Mouse (Mus musculus): ENCODE results near the gene Napa. TPM values are rescaled to one million over a fixed set of nuclear protein-coding genes. Genes with fewer than 3 reads are reported as not detected.

Gene Napa
- polyA plus RNA-seq, 1 experiment, result 107 TPM

GRCm38 (mm10) chr7:16110158-16110557 is 11.9 kb downstream of the Napa start:
- TF ChIP-seq CTCF (IDR thresholded peaks at IDR 0.05; ENCODE audit: low read depth, low read length), result no peak
- TF ChIP-seq POLR2A (IDR thresholded peaks at IDR 0.05; ENCODE audit: insufficient read depth, low read length), result no peak
- TF ChIP-seq EP300 (IDR thresholded peaks at IDR 0.05; ENCODE audit: insufficient read depth, low read depth, low read length), result no peak
- H3K9ac ChIP-seq (ENCODE audit: low read depth, poor library complexity, severe bottlenecking), result no peak overlapping the region
- peaks cover 9% of the 10 kb centered on the region for H3K36me3 ChIP-seq (ENCODE audit: control insufficient read depth, insufficient read depth, low read length, poor library complexity, severe bottlenecking)

GRCm38 (mm10) chr7:16111284-16112090 is 13.2 kb downstream of the Napa start:
- no peak overlapping the region for H3K27ac ChIP-seq (ENCODE audit: insufficient read depth, low read length)
- peaks cover 9% of the 10 kb centered on the region for H3K36me3 ChIP-seq (ENCODE audit: control insufficient read depth, insufficient read depth, low read length, poor library complexity, severe bottlenecking)
- no peaks in the 10 kb centered on the region for H3K4me1 ChIP-seq (ENCODE audit: control insufficient read depth, insufficient read depth, low read length)
- no peaks in the 10 kb centered on the region for H3K9me3 ChIP-seq (replicated peaks; ENCODE audit: control insufficient read depth, insufficient read depth, low read length, poor library complexity, severe bottlenecking)
- H3K27me3 ChIP-seq (ENCODE audit: control insufficient read depth, insufficient read depth, low read length, poor library complexity, severe bottlenecking), result no peaks in the 10 kb centered on the region
- H3K4me3 ChIP-seq (ENCODE audit: low read depth, low read length), result no peak overlapping the region
- TF ChIP-seq CTCF (IDR thresholded peaks at IDR 0.05; ENCODE audit: low read depth, low read length) (no peak), POLR2A (IDR thresholded peaks at IDR 0.05; ENCODE audit: insufficient read depth, low read length) (no peak), EP300 (IDR thresholded peaks at IDR 0.05; ENCODE audit: insufficient read depth, low read depth, low read length) (no peak)
- no peak overlapping the region for H3K9ac ChIP-seq (ENCODE audit: low read depth, poor library complexity, severe bottlenecking)

More at GRCm38 (mm10) chr7:16110158-16110557, 11.9 kb downstream of the Napa start:
- H3K27me3 ChIP-seq (ENCODE audit: control insufficient read depth, insufficient read depth, low read length, poor library complexity, severe bottlenecking), result no peaks in the 10 kb centered on the region
- H3K27ac ChIP-seq (ENCODE audit: insufficient read depth, low read length), result no peak overlapping the region
- H3K4me1 ChIP-seq (ENCODE audit: control insufficient read depth, insufficient read depth, low read length), result no peaks in the 10 kb centered on the region
- H3K9me3 ChIP-seq (replicated peaks; ENCODE audit: control insufficient read depth, insufficient read depth, low read length, poor library complexity, severe bottlenecking), result no peaks in the 10 kb centered on the region
- no peak overlapping the region for H3K4me3 ChIP-seq (ENCODE audit: low read depth, low read length)

- no peak overlapping the region for H3K4me3 ChIP-seq (ENCODE audit: low read depth, low read length)
These were observed 18.2 kb downstream of the Napa start for GRCm38 (mm10) chr7:16116418-16116817.

GRCm38 (mm10) chr7:16117100-16117499 is 18.8 kb downstream of the Napa start:
- Histone ChIP-seq H3K9ac (ENCODE audit: low read depth, poor library complexity, severe bottlenecking) (no peak overlapping the region), H3K27ac (ENCODE audit: insufficient read depth, low read length) (no peak overlapping the region), H3K36me3 (ENCODE audit: control insufficient read depth, insufficient read depth, low read length, poor library complexity, severe bottlenecking) (no peaks in the 10 kb centered on the region; the same call in 1 of the 2 replicates), H3K27me3 (ENCODE audit: control insufficient read depth, insufficient read depth, low read length, poor library complexity, severe bottlenecking) (no peaks in the 10 kb centered on the region), H3K4me1 (ENCODE audit: control insufficient read depth, insufficient read depth, low read length) (no peaks in the 10 kb centered on the region), H3K9me3 (replicated peaks; ENCODE audit: control insufficient read depth, insufficient read depth, low read length, poor library complexity, severe bottlenecking) (no peaks in the 10 kb centered on the region), H3K4me3 (ENCODE audit: low read depth, low read length) (no peak overlapping the region)
- TF ChIP-seq CTCF (IDR thresholded peaks at IDR 0.05; ENCODE audit: low read depth, low read length) (no peak), EP300 (IDR thresholded peaks at IDR 0.05; ENCODE audit: insufficient read depth, low read depth, low read length) (no peak), POLR2A (IDR thresholded peaks at IDR 0.05; ENCODE audit: insufficient read depth, low read length) (no peak)

More at GRCm38 (mm10) chr7:16116418-16116817, 18.2 kb downstream of the Napa start:
- TF ChIP-seq POLR2A (IDR thresholded peaks at IDR 0.05; ENCODE audit: insufficient read depth, low read length), result no peak
- TF ChIP-seq EP300 (IDR thresholded peaks at IDR 0.05; ENCODE audit: insufficient read depth, low read depth, low read length), result no peak
- no peak for TF ChIP-seq CTCF (IDR thresholded peaks at IDR 0.05; ENCODE audit: low read depth, low read length)
- Histone ChIP-seq H3K27ac (ENCODE audit: insufficient read depth, low read length) (no peak overlapping the region), H3K4me1 (ENCODE audit: control insufficient read depth, insufficient read depth, low read length) (no peaks in the 10 kb centered on the region), H3K36me3 (ENCODE audit: control insufficient read depth, insufficient read depth, low read length, poor library complexity, severe bottlenecking) (no peaks in the 10 kb centered on the region; the same call in 1 of the 2 replicates), H3K27me3 (ENCODE audit: control insufficient read depth, insufficient read depth, low read length, poor library complexity, severe bottlenecking) (no peaks in the 10 kb centered on the region), H3K9ac (ENCODE audit: low read depth, poor library complexity, severe bottlenecking) (no peak overlapping the region), H3K9me3 (replicated peaks; ENCODE audit: control insufficient read depth, insufficient read depth, low read length, poor library complexity, severe bottlenecking) (no peaks in the 10 kb centered on the region)

- no peak within 1 kb of the TSS for H3K27ac ChIP-seq (ENCODE audit: insufficient read depth, low read length)
- peak within 1 kb of the TSS; percentile 83 for H3K4me3 ChIP-seq (ENCODE audit: low read depth, low read length)
- no peaks in the 10 kb centered on the region for H3K9me3 ChIP-seq (replicated peaks; ENCODE audit: control insufficient read depth, insufficient read depth, low read length, poor library complexity, severe bottlenecking)
- H3K36me3 ChIP-seq (ENCODE audit: control insufficient read depth, insufficient read depth, low read length, poor library complexity, severe bottlenecking), result no peaks in the 10 kb centered on the region; the same call in 1 of the 2 replicates
- no peaks in the 10 kb centered on the region for H3K27me3 ChIP-seq (ENCODE audit: control insufficient read depth, insufficient read depth, low read length, poor library complexity, severe bottlenecking)
- no peak for TF ChIP-seq POLR2A (IDR thresholded peaks at IDR 0.05; ENCODE audit: insufficient read depth, low read length)
- 0 out of 2 replicates have a peak, but pooled peaks have one; percentile 14 for TF ChIP-seq EP300 (IDR thresholded peaks at IDR 0.05; ENCODE audit: insufficient read depth, low read depth, low read length)
- TF ChIP-seq CTCF (IDR thresholded peaks at IDR 0.05; ENCODE audit: low read depth, low read length), result peak; percentile 86
- peak within 1 kb of the TSS; percentile 49 for H3K9ac ChIP-seq (ENCODE audit: low read depth, poor library complexity, severe bottlenecking)
- no peaks in the 10 kb centered on the region for H3K4me1 ChIP-seq (ENCODE audit: control insufficient read depth, insufficient read depth, low read length)
These were observed 21.5 kb downstream of the Napa start, which contains the start of gene Kptn for GRCm38 (mm10) chr7:16119569-16120261. Gene Kptn, plus strand, starts transcription at chr7:16119895.

All from ES-Bruce4 (cell line).